Mouse (Mus musculus) lung, adult 2 months (tissue): Measurements from ENCODE around the gene Cstf2t.

ENCODE experiments used
- CTCF ChIP-seq: fragments of 200-500 bp; IDR thresholded peaks from 2 replicates; pipeline ENCODE4 v1.5.1; 2011; ENCODE audit warnings: mild to moderate bottlenecking, low read length, control low read depth; ENCODE audit not compliant: insufficient read depth
- POLR2A ChIP-seq: fragments of 200-500 bp; IDR thresholded peaks from 2 replicates; pipeline ENCODE4 v1.6.1; 2011; ENCODE audit warnings: low read depth, mild to moderate bottlenecking, control low read depth, low read length, borderline replicate concordance; ENCODE audit errors: extremely low read depth

GRCm38 (mm10) chr19:31078241-31078640 lies 4.4 kb upstream of the Cstf2t start:
- TF ChIP-seq CTCF, result no peak
- TF ChIP-seq POLR2A, result no peak
